Mouse (Mus musculus) brain, embryonic 14.5 days (tissue): ENCODE data around the gene Cmtm1.
"Not testable (repeated sequence)": the region's sequence is repeated elsewhere in the genome, so short reads cannot be mapped to it uniquely, and the experiment has no call there.

Experiments
- CTCF ChIP-seq: fragments of 200-500 bp; IDR thresholded peaks from 2 replicates; pipeline ENCODE4 v1.5.1; 2012; ENCODE audit warnings: inconsistent platforms, mild to moderate bottlenecking, moderate library complexity, borderline replicate concordance; ENCODE audit not compliant: insufficient read depth, insufficient read length; ENCODE audit errors: extremely low read depth
- POLR2A ChIP-seq: fragments of 200-500 bp; IDR thresholded peaks from 2 replicates; pipeline ENCODE4 v1.6.1; 2012; ENCODE audit warnings: mild to moderate bottlenecking, inconsistent platforms, borderline replicate concordance; ENCODE audit not compliant: poor library complexity, insufficient read depth, insufficient read length, severe bottlenecking; ENCODE audit errors: extremely low read depth

GRCm38 (mm10) chr8:104309441-104310155 lies at the start of gene Cmtm1, which contains the start of gene Gm45711:
- not testable (repeated sequence) for TF ChIP-seq CTCF, POLR2A
